Mouse (Mus musculus) heart, postnatal 10 days (tissue): Measurements from ENCODE around the gene Emd. TPM values are rescaled to one million over a fixed set of nuclear protein-coding genes. Genes with fewer than 3 reads are reported as not detected.

Experiments
- microRNA-seq, 2 experiments: library from miRNA; unstranded; fragments of <30 nt; microRNA quantifications; one replicate each; pipeline ENCODE4 v1.2.0; 2022
- total RNA-seq, 2 experiments: library from RNA; stranded (reverse); gene quantifications; 2 replicates each; pipeline ENCODE4 v1.2.3; 2021

Gene Emd
- total RNA-seq, 2 experiments from 2014 or later, result 39.7 to 47.5 TPM

Small RNAs within 50 kb of the gene (microRNA-seq; reads per million reads assigned to microRNA genes)
- 0.47 to 0.70 reads per million in 2 experiments for gene Mir7091

Other genes starting within 250 kb of the Emd start
- 10 to 100 TPM; 54.7 to 56.7 TPM for gene Irak1, start 230.8 kb upstream of the Emd start, total RNA-seq
- gene Opn1mw, start 127.2 kb upstream of the Emd start, total RNA-seq, result not detected
- gene Mecp2, start 119.3 kb upstream of the Emd start, total RNA-seq, result 10 to 100 TPM; 32.9 to 34.3 TPM
- gene Tex28, start 86.8 kb upstream of the Emd start, total RNA-seq, result not detected
- gene Tktl1, start 77.4 kb upstream of the Emd start, total RNA-seq, result not detected
- gene Flna, start 4.9 kb upstream of the Emd start, total RNA-seq, result 100 to 1,000 TPM; 245 TPM
- 100 to 1,000 TPM; 247 to 291 TPM for gene Rpl10, start 16.1 kb downstream of the Emd start, total RNA-seq
- 10 to 100 TPM; 40.4 to 44.1 TPM for gene Taz, start 27.2 kb downstream of the Emd start, total RNA-seq
- gene Dnase1l1, start 27.6 kb downstream of the Emd start, total RNA-seq, result 10 to 100 TPM; 14.7 to 17.7 TPM
- 100 to 1,000 TPM; 119 to 123 TPM for gene Atp6ap1, start 42.4 kb downstream of the Emd start, total RNA-seq
- 10 to 100 TPM; 88.1 to 93.0 TPM for gene Gdi1, start 50.3 kb downstream of the Emd start, total RNA-seq
- 10 to 100 TPM; 29.9 to 33.9 TPM for gene Fam50a, start 58.3 kb downstream of the Emd start, total RNA-seq
- gene Plxna3, start 74.4 kb downstream of the Emd start, total RNA-seq, result 1 to 10 TPM; 1.8 to 2.3 TPM
- 10 to 100 TPM; 44.3 to 45.0 TPM for gene Lage3, start 98.9 kb downstream of the Emd start, total RNA-seq
- 10 to 100 TPM; 47.1 to 53.3 TPM for gene Ubl4a, start 118.5 kb downstream of the Emd start, total RNA-seq
- 1 to 10 TPM; 7.6 to 7.8 TPM for gene Slc10a3, start 118.7 kb downstream of the Emd start, total RNA-seq
- 10 to 100 TPM; 20.7 to 22.7 TPM for gene Fam3a, start 138.6 kb downstream of the Emd start, total RNA-seq
- gene Ikbkg, start 138.6 kb downstream of the Emd start, total RNA-seq, result 10 to 100 TPM; 45.7 to 48.4 TPM
- 10 to 100 TPM in 1 of 2 experiments, 1 to 10 TPM in 1; 9.3 to 10.4 TPM for gene G6pdx, start 174.5 kb downstream of the Emd start, total RNA-seq
- not detected for gene Gm6880, start 226.7 kb downstream of the Emd start, total RNA-seq